Mouse (Mus musculus): ENCODE measurements around the gene Dppa2. TPM values are rescaled to one million over a fixed set of nuclear protein-coding genes. Genes with fewer than 3 reads are reported as not detected.
"Not testable (repeated sequence)": the region's sequence is repeated elsewhere in the genome, so short reads cannot be mapped to it uniquely, and the experiment has no call there.

Gene Dppa2
- polyA plus RNA-seq, 1 experiment from 2014 or later = not detected

- 93% methylated on average over 10 of the region's 10 CpGs for WGBS
- not testable (repeated sequence) for H3K27ac ChIP-seq; H3K4me3 ChIP-seq (replicated peaks); ATAC-seq (replicated peaks; ENCODE audit: low FRiP score); H3K9me3 ChIP-seq (replicated peaks); H3K9ac ChIP-seq; H3K4me1 ChIP-seq; H3K27me3 ChIP-seq; H3K4me2 ChIP-seq; H3K36me3 ChIP-seq
Observed at GRCm38 (mm10) chr16:48308916-48309315, 5.2 kb downstream of the Dppa2 start.

GRCm38 (mm10) chr16:48309912-48310630, 6.4 kb downstream of the Dppa2 start:
- Histone ChIP-seq H3K4me2 (no peak overlapping the region), H3K27me3 (no peaks in the 10 kb centered on the region), H3K27ac (no peak overlapping the region), H3K36me3 (no peaks in the 10 kb centered on the region), H3K9me3 (replicated peaks) (no peaks in the 10 kb centered on the region), H3K4me1 (no peaks in the 10 kb centered on the region), H3K9ac (no peak overlapping the region), H3K4me3 (replicated peaks) (no peak overlapping the region)
- ATAC-seq (replicated peaks; ENCODE audit: low FRiP score) = no peak
- 77% methylated on average over 12 of the region's 12 CpGs for WGBS

- Histone ChIP-seq H3K4me3 (replicated peaks) (no peak overlapping the region), H3K9me3 (replicated peaks) (no peaks in the 10 kb centered on the region), H3K4me1 (no peaks in the 10 kb centered on the region), H3K9ac (no peak overlapping the region), H3K27me3 (no peaks in the 10 kb centered on the region), H3K4me2 (no peak overlapping the region), H3K36me3 (no peaks in the 10 kb centered on the region), H3K27ac (no peak overlapping the region)
- WGBS = 88% methylated on average over 3 of the region's 3 CpGs
- ATAC-seq (replicated peaks; ENCODE audit: low FRiP score) = no peak
Observed at GRCm38 (mm10) chr16:48315294-48315693, 11.6 kb downstream of the Dppa2 start.

- Histone ChIP-seq H3K4me2 (no peak overlapping the region), H3K4me3 (replicated peaks) (no peak overlapping the region), H3K9ac (no peak overlapping the region), H3K4me1 (no peaks in the 10 kb centered on the region), H3K27ac (no peak overlapping the region), H3K9me3 (replicated peaks) (no peaks in the 10 kb centered on the region), H3K36me3 (no peaks in the 10 kb centered on the region), H3K27me3 (no peaks in the 10 kb centered on the region)
- no peak for ATAC-seq (replicated peaks; ENCODE audit: low FRiP score)
- 98% methylated on average over 6 of the region's 6 CpGs for WGBS
Observed at GRCm38 (mm10) chr16:48320781-48321180, 17.1 kb downstream of the Dppa2 start.

- Histone ChIP-seq H3K9me3 (replicated peaks) (no peaks in the 10 kb centered on the region), H3K27ac (no peak overlapping the region), H3K27me3 (no peaks in the 10 kb centered on the region), H3K9ac (no peak overlapping the region), H3K36me3 (no peaks in the 10 kb centered on the region), H3K4me1 (no peaks in the 10 kb centered on the region), H3K4me2 (no peak overlapping the region), H3K4me3 (replicated peaks) (no peak overlapping the region)
- 67% methylated on average over 6 of the region's 6 CpGs for WGBS
- no peak for ATAC-seq (replicated peaks; ENCODE audit: low FRiP score)
Observed at GRCm38 (mm10) chr16:48323133-48323532, 19.4 kb downstream of the Dppa2 start.

GRCm38 (mm10) chr16:48323602-48324345, 20.1 kb downstream of the Dppa2 start:
- no peak for ATAC-seq (replicated peaks; ENCODE audit: low FRiP score)
- no peaks in the 10 kb centered on the region for H3K4me1 ChIP-seq
- no peak overlapping the region for H3K9ac ChIP-seq
- H3K4me2 ChIP-seq = no peak overlapping the region
- H3K27me3 ChIP-seq = no peaks in the 10 kb centered on the region
- no peak overlapping the region for H3K27ac ChIP-seq
- H3K4me3 ChIP-seq (replicated peaks) = no peak overlapping the region
- WGBS = 85% methylated on average over 8 of the region's 8 CpGs
- H3K36me3 ChIP-seq = no peaks in the 10 kb centered on the region
- H3K9me3 ChIP-seq (replicated peaks) = no peaks in the 10 kb centered on the region

- Histone ChIP-seq H3K4me3 (replicated peaks) (no peak overlapping the region), H3K4me2 (no peak overlapping the region), H3K4me1 (no peaks in the 10 kb centered on the region), H3K9me3 (replicated peaks) (no peaks in the 10 kb centered on the region), H3K27ac (no peak overlapping the region), H3K9ac (no peak overlapping the region), H3K36me3 (no peaks in the 10 kb centered on the region), H3K27me3 (no peaks in the 10 kb centered on the region)
- WGBS = 16% methylated on average over 5 of the region's 5 CpGs
- ATAC-seq (replicated peaks; ENCODE audit: low FRiP score) = no peak
Observed at GRCm38 (mm10) chr16:48326903-48327302, 23.2 kb downstream of the Dppa2 start.

GRCm38 (mm10) chr16:48328420-48328819, 24.7 kb downstream of the Dppa2 start:
- Histone ChIP-seq H3K4me1 (no peaks in the 10 kb centered on the region), H3K4me2 (no peak overlapping the region), H3K36me3 (no peaks in the 10 kb centered on the region), H3K4me3 (replicated peaks) (no peak overlapping the region), H3K27me3 (no peaks in the 10 kb centered on the region), H3K27ac (no peak overlapping the region), H3K9me3 (replicated peaks) (no peaks in the 10 kb centered on the region), H3K9ac (no peak overlapping the region)
- 92% methylated on average over 2 of the region's 2 CpGs for WGBS
- no peak for ATAC-seq (replicated peaks; ENCODE audit: low FRiP score)

- 87% methylated on average over 3 of the region's 3 CpGs for WGBS
- Histone ChIP-seq H3K27ac (no peak overlapping the region), H3K4me1 (no peaks in the 10 kb centered on the region), H3K4me3 (replicated peaks) (no peak overlapping the region), H3K9ac (no peak overlapping the region), H3K27me3 (no peaks in the 10 kb centered on the region), H3K9me3 (replicated peaks) (no peaks in the 10 kb centered on the region), H3K36me3 (no peaks in the 10 kb centered on the region), H3K4me2 (no peak overlapping the region)
- no peak for ATAC-seq (replicated peaks; ENCODE audit: low FRiP score)
Observed at GRCm38 (mm10) chr16:48331822-48332221, 28.1 kb downstream of the Dppa2 start.

- no peak for ATAC-seq (replicated peaks; ENCODE audit: low FRiP score)
- Histone ChIP-seq H3K36me3 (no peaks in the 10 kb centered on the region), H3K4me3 (replicated peaks) (no peak overlapping the region), H3K9ac (no peak overlapping the region), H3K27me3 (no peaks in the 10 kb centered on the region), H3K9me3 (replicated peaks) (no peaks in the 10 kb centered on the region), H3K4me1 (no peaks in the 10 kb centered on the region), H3K27ac (no peak overlapping the region), H3K4me2 (no peak overlapping the region)
- 75% methylated on average over 4 of the region's 4 CpGs for WGBS
Observed at GRCm38 (mm10) chr16:48335326-48335725, 31.6 kb downstream of the Dppa2 start.

- H3K4me2 ChIP-seq = no peak overlapping the region
- no peaks in the 10 kb centered on the region for H3K27me3 ChIP-seq
- no peaks in the 10 kb centered on the region for H3K9me3 ChIP-seq (replicated peaks)
- no peak overlapping the region for H3K27ac ChIP-seq
- WGBS = 93% methylated on average over 2 of the region's 2 CpGs
- H3K4me1 ChIP-seq = no peaks in the 10 kb centered on the region
- no peaks in the 10 kb centered on the region for H3K36me3 ChIP-seq
- no peak overlapping the region for H3K9ac ChIP-seq
- no peak overlapping the region for H3K4me3 ChIP-seq (replicated peaks)
- ATAC-seq (replicated peaks; ENCODE audit: low FRiP score) = no peak
Observed at GRCm38 (mm10) chr16:48344193-48344592, 40.5 kb downstream of the Dppa2 start.

- Histone ChIP-seq H3K36me3 (no peaks in the 10 kb centered on the region), H3K4me2 (no peak overlapping the region), H3K27ac (no peak overlapping the region), H3K9ac (no peak overlapping the region), H3K27me3 (no peaks in the 10 kb centered on the region), H3K9me3 (replicated peaks) (no peaks in the 10 kb centered on the region), H3K4me1 (no peaks in the 10 kb centered on the region), H3K4me3 (replicated peaks) (no peak overlapping the region)
- WGBS = 85% methylated on average over 1 of the region's 1 CpGs
- ATAC-seq (replicated peaks; ENCODE audit: low FRiP score) = no peak
Observed at GRCm38 (mm10) chr16:48347246-48347645, 43.5 kb downstream of the Dppa2 start.

All from kidney, embryonic 15.5 days (tissue).